Mouse (Mus musculus) spleen, adult 2 months (tissue): ENCODE results near the gene Dstn. TPM values are rescaled to one million over a fixed set of nuclear protein-coding genes. Genes with fewer than 3 reads are reported as not detected.

Experiments
- DNase-seq, 2 experiments: peaks; one replicate each; pipeline versions ENCODE4 v3.0.0 to v3.0.0-alpha.2; 2012 to 2021; ENCODE audit warnings: low spot score in 2 of 2, low read depth in 1 of 2
- H3K27ac ChIP-seq: fragments of 200-500 bp; 2 replicates; pipeline ENCODE4 v1.5.1; 2012; ENCODE audit warnings: low read length, inconsistent platforms; ENCODE audit not compliant: insufficient read depth
- H3K27me3 ChIP-seq: fragments of 200-500 bp; 2 replicates; pipeline ENCODE4 v1.6.1; 2012; ENCODE audit warnings: mild to moderate bottlenecking, moderate library complexity, low read length, inconsistent platforms; ENCODE audit not compliant: control insufficient read depth, insufficient read depth
- H3K36me3 ChIP-seq: fragments of 200-500 bp; 2 replicates; pipeline ENCODE4 v1.6.1; 2012; ENCODE audit warnings: mild to moderate bottlenecking, low read length, inconsistent platforms; ENCODE audit not compliant: control insufficient read depth, insufficient read depth
- H3K4me1 ChIP-seq: fragments of 200-500 bp; 2 replicates; pipeline ENCODE4 v1.6.1; 2011; ENCODE audit warnings: inconsistent platforms; ENCODE audit not compliant: control insufficient read depth, insufficient read depth, insufficient read length
- H3K4me3 ChIP-seq: fragments of 200-500 bp; 2 replicates; pipeline ENCODE4 v1.5.1; 2011; ENCODE audit warnings: mild to moderate bottlenecking, inconsistent platforms; ENCODE audit not compliant: insufficient read depth, insufficient read length; ENCODE audit errors: extremely low read depth
- CTCF ChIP-seq: fragments of 200-500 bp; IDR thresholded peaks from 2 replicates; pipeline ENCODE4 v1.5.1; 2011; ENCODE audit warnings: mild to moderate bottlenecking, inconsistent platforms; ENCODE audit not compliant: insufficient read depth, insufficient read length, insufficient replicate concordance; ENCODE audit errors: extremely low read depth
- POLR2A ChIP-seq: fragments of 200-500 bp; IDR thresholded peaks from 2 replicates; pipeline ENCODE4 v1.6.1; 2011; ENCODE audit warnings: low read depth, low read length, inconsistent platforms
- WGBS: fragments of 180-500 bp; shearing (Covaris S2); methylation state at CpG from one replicate; pipeline ENCODE4 v1.1.7; 2018; 5-methylcytosine and 5-hydroxymethylcytosine counted together
- polyA plus RNA-seq: library from polyadenylated mRNA; depleted of rRNA; stranded (reverse); fragments of >200 nt; gene quantifications from 2 replicates; pipeline ENCODE4 v1.2.3, GENCODE M21; 2012

The Dstn gene
- polyA plus RNA-seq, 1 experiment: 8.8 TPM

- no peak for DNase-seq
- 98% methylated on average over 4 of the region's 4 CpGs for WGBS
- H3K27me3 ChIP-seq: no peaks in the 10 kb centered on the region
- TF ChIP-seq POLR2A (no peak), CTCF (no peak)
- H3K27ac ChIP-seq: no peak overlapping the region
- H3K4me3 ChIP-seq: no peak overlapping the region
- no peaks in the 10 kb centered on the region for H3K4me1 ChIP-seq
- H3K36me3 ChIP-seq: no peaks in the 10 kb centered on the region
These were observed 33.1 kb upstream of the Dstn start for GRCm38 (mm10) chr2:143882002-143882401.

- Histone ChIP-seq H3K4me3 (no peak overlapping the region), H3K36me3 (no peaks in the 10 kb centered on the region), H3K27ac (no peak overlapping the region), H3K27me3 (no peaks in the 10 kb centered on the region), H3K4me1 (no peaks in the 10 kb centered on the region)
- no peak for DNase-seq
- TF ChIP-seq CTCF: no peak
- TF ChIP-seq POLR2A: no peak
- WGBS: 80% methylated on average over 10 of the region's 10 CpGs
These were observed 32.4 kb upstream of the Dstn start for GRCm38 (mm10) chr2:143882606-143883288.

- Histone ChIP-seq H3K4me3 (no peak overlapping the region), H3K27ac (no peak overlapping the region), H3K4me1 (no peaks in the 10 kb centered on the region), H3K27me3 (no peaks in the 10 kb centered on the region), H3K36me3 (no peaks in the 10 kb centered on the region)
- WGBS: 71% methylated on average over 15 of the region's 15 CpGs
- no peak for TF ChIP-seq CTCF
- no peak for TF ChIP-seq POLR2A
- DNase-seq: no peak
These were observed 25.8 kb upstream of the Dstn start for GRCm38 (mm10) chr2:143889131-143889859.

GRCm38 (mm10) chr2:143889860-143890433 lies 25.2 kb upstream of the Dstn start:
- WGBS: 73% methylated on average over 12 of the region's 12 CpGs
- no peak for DNase-seq

DNA sequence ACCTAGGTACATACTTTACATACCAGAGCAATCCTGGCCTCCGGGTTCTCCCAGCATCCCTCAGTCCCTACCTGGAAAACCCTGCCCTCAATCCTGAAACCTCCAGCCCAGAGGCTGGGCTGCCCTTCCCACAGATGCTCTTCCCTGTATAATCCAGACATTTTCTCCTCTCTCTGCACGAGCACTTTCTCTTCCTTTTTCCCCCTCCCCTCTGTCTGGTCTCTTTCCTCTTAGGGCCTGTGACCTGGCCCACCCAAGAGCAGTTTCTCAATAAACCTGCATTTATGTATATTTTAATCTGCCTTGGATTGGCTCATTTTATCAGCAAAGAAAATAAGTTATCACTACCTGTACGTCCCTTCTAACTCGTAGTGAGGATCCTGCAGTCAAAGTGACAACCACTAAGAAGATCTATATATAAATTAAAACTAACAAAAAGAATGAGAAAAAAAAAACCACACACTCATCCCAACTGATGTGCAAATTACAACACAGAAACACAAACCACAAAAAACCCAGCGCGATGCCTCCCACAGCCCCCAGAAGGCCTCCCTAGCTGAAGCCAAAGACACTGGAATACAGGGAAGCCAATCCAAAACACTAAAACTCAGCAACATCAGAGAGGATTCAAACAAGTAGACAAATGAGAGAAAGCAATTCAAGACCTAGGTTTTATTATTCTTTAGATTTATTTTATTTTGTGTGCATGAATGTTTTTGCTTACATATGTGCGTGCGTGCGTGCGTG lies 23.6 kb upstream of the Dstn start:
- no peak for TF ChIP-seq CTCF
- no peak for TF ChIP-seq POLR2A
- no peak overlapping the region for H3K4me3 ChIP-seq
- no peaks in the 10 kb centered on the region for H3K27me3 ChIP-seq
- no peak for DNase-seq
- 79% methylated on average over 10 of the region's 10 CpGs for WGBS
- H3K27ac ChIP-seq: no peak overlapping the region
- no peaks in the 10 kb centered on the region for H3K36me3 ChIP-seq
- no peaks in the 10 kb centered on the region for H3K4me1 ChIP-seq

More at GRCm38 (mm10) chr2:143889860-143890433, 25.2 kb upstream of the Dstn start:
- no peaks in the 10 kb centered on the region for H3K36me3 ChIP-seq
- H3K27me3 ChIP-seq: no peaks in the 10 kb centered on the region
- H3K27ac ChIP-seq: no peak overlapping the region
- no peaks in the 10 kb centered on the region for H3K4me1 ChIP-seq
- TF ChIP-seq POLR2A: no peak
- TF ChIP-seq CTCF: no peak
- no peak overlapping the region for H3K4me3 ChIP-seq

- no peak for DNase-seq
- no peak for TF ChIP-seq CTCF
- WGBS: 84% methylated on average over 9 of the region's 9 CpGs
These were observed 15.5 kb upstream of the Dstn start for GRCm38 (mm10) chr2:143899470-143900220.

More at GRCm38 (mm10) chr2:143899470-143900220, 15.5 kb upstream of the Dstn start:
- Histone ChIP-seq H3K36me3 (no peaks in the 10 kb centered on the region), H3K27me3 (no peaks in the 10 kb centered on the region), H3K27ac (no peak overlapping the region), H3K4me3 (no peak overlapping the region), H3K4me1 (no peaks in the 10 kb centered on the region)
